Mouse (Mus musculus) kidney, postnatal 14 days (tissue): ENCODE results near the gene Cbx7.

Experiments
- DNase-seq: peaks from one replicate; pipeline ENCODE4 v3.0.0; 2022; ENCODE audit warnings: mixed read lengths

Gene Cbx7

GRCm38 (mm10) chr15:79891436-79892212, 79.3 kb downstream of the Cbx7 start, which contains the start of gene Apobec3:
Gene Apobec3 (plus strand): TSS chr15:79891659.
- DNase-seq = peak; percentile 73

- no peak for DNase-seq
Measured at GRCm38 (mm10) chr15:79884820-79885219, 86.1 kb downstream of the Cbx7 start.

DNA sequence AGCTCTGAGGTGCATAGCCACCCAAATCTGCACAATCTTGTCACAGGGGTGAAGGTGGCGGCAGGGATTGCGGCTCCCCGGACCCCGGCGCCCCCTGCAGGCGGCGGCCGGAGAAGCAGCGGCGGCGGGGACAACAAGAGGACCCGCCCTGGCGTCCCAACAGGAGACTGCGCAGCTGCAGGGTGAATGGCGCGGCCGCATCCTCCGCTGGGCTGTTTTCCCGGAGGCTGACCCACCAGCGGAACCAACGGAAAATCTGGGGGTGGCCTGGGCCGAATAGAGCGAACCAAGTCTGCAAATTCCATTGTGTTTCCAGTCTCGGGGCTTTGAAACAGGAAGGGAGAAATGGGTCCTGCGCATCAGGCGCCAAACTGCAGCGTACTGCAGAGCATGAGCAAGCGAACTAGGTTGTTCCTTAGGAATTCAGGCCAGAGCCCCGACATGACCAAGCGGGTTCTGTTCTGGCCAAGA, 87.5 kb downstream of the Cbx7 start:
- DNase-seq = peak; percentile 95

DNA sequence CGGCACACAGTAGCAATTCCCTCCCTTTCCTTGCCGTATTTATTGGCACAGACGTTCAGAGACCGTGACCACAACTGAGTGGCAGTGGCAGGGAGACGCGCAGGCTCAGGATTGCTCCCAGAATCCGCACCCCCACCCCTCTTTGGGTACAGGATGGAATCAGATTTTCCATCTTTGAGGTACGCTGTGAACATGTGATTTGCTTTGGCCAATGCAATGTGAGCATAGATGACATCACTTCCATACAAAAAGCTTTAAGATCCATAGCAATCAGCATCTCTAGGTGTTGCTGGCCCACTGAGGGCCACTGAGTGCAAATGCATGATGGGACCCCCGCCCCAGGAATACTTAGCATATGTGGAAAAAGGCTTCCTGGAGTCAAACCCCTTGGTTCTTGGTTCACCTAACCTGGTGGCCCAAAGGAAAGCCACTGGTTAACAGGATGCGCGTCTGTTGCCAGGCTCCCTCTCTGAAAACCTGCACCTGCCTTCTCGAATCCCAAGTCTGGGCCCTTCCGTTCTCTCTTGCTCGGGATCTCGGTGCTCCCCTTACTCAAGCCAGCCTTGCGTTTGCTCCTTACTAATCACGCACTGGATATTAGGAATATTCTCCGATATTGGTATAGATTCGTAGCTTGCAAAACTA, 88.2 kb downstream of the Cbx7 start:
- no peak for DNase-seq

GRCm38 (mm10) chr15:79880477-79880876, 90.4 kb downstream of the Cbx7 start:
- no peak for DNase-seq

GRCm38 (mm10) chr15:79879319-79879718, 91.6 kb downstream of the Cbx7 start:
- peak; percentile 90 for DNase-seq

- peak; percentile 58 for DNase-seq
Measured at GRCm38 (mm10) chr15:79878725-79879136, 92.2 kb downstream of the Cbx7 start.

GRCm38 (mm10) chr15:79875261-79875995, 95.5 kb downstream of the Cbx7 start:
- DNase-seq = no peak

GRCm38 (mm10) chr15:79873995-79874394, 96.9 kb downstream of the Cbx7 start:
- no peak for DNase-seq

GRCm38 (mm10) chr15:79873545-79873944, 97.4 kb downstream of the Cbx7 start:
- no peak for DNase-seq

DNA sequence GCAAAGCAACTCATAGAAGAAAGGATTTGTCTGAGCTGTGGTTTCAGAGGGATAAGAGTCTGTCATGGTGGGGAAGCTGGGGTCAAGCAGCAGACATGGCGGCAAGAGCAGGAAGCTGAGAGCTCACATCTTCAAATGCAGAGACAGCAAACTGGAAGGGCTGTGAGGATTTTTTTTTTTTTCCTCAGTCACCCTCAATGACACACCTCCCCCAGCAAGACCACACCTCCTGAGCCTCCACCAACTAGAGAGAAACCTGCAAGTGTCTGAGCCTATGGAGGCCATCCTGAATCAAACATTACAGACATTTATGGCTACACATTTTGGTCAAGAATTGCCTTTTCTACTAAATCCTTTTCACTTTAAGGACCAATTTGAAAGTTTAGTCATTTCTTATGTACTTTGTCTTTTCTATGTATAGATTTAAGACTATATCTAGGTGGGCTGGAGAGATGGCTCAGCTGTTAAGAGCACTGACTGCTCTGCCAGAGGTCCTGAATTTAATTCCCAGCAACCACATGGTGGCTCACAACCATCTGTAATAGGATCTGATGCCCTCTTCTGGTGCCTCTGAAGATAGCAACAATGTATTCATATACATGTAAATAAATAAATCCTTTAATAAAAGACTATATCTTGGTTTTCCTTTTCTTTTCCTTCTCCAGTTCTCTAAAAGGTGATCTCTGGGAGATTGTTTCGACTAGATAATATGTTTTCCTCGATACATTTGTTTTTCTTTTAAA, 103.5 kb downstream of the Cbx7 start:
- DNase-seq = no peak
